Mouse (Mus musculus): ENCODE data around the gene Klf3. TPM values are rescaled to one million over a fixed set of nuclear protein-coding genes. Genes with fewer than 3 reads are reported as not detected.

Gene Klf3
- polyA plus RNA-seq, 1 experiment from 2014 or later, result 26.2 TPM

DNA sequence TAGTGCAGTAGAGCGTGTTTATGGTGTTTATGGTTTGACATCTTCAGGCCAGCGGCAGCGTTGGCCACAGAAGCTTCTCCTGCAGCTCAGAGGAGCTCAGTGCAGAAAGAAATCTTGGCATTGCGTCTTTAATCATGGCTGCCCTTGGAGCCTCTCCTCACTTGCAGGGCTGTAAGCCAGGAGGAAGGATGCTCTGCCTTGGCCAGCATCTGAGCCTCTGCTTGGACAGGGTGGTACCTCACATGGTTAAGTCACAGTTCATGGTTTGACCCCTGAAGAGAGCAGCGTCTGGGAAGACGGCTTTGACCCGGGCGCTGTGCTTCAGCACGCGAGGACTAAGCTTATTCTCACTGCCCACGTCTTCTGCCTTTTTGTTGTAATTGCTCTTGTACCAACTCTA lies 20.2 kb downstream of the Klf3 start:
- Histone ChIP-seq H3K9me3 (no peaks in the 10 kb centered on the region), H3K4me3 (no peak overlapping the region), H3K9ac (no peak overlapping the region), H3K36me3 (peaks cover 65% of the 10 kb centered on the region), H3K4me1 (replicated peaks) (no peaks in the 10 kb centered on the region), H3K27ac (no peak overlapping the region), H3K27me3 (no peaks in the 10 kb centered on the region), H3K4me2 (no peak overlapping the region)
- 96% methylated on average over 11 of the region's 11 CpGs for WGBS
- ATAC-seq (ENCODE audit: low FRiP score), result no peak

- no peak overlapping the region for H3K9ac ChIP-seq
- no peak overlapping the region for H3K4me3 ChIP-seq
- no peak for ATAC-seq (ENCODE audit: low FRiP score)
- H3K27ac ChIP-seq, result no peak overlapping the region
- no peak overlapping the region for H3K4me2 ChIP-seq
- H3K36me3 ChIP-seq, result peaks cover 69% of the 10 kb centered on the region
- H3K9me3 ChIP-seq, result no peaks in the 10 kb centered on the region
- H3K4me1 ChIP-seq (replicated peaks), result no peaks in the 10 kb centered on the region
- WGBS, result 92% methylated on average over 3 of the region's 3 CpGs
- H3K27me3 ChIP-seq, result no peaks in the 10 kb centered on the region
Observed at GRCm38 (mm10) chr5:64824765-64825164, 21.6 kb downstream of the Klf3 start.

DNA sequence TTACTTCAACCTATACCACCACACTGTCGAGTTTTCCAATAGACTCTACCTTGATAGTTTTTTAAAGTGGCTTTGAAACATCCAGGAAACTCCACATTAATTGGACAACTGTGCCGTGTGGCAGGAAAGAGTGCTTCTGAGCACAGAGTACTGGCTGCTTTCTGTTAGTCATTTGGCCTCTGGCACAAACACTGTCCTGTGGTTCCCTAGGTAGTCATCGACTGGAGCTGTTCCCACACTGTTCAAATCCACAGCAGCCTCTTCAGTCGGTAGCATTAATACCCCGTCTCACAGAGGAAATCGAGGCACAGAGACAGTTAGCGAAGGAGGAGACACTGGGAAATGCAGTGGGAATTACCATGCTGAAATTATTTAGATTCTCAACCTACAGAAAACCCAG lies 22.3 kb downstream of the Klf3 start:
- 95% methylated on average over 7 of the region's 7 CpGs for WGBS
- no peak for ATAC-seq (ENCODE audit: low FRiP score)
- Histone ChIP-seq H3K27ac (no peak overlapping the region), H3K4me1 (replicated peaks) (no peaks in the 10 kb centered on the region), H3K4me2 (no peak overlapping the region), H3K36me3 (peaks cover 75% of the 10 kb centered on the region), H3K9me3 (no peaks in the 10 kb centered on the region), H3K4me3 (no peak overlapping the region), H3K27me3 (no peaks in the 10 kb centered on the region), H3K9ac (no peak overlapping the region)

DNA sequence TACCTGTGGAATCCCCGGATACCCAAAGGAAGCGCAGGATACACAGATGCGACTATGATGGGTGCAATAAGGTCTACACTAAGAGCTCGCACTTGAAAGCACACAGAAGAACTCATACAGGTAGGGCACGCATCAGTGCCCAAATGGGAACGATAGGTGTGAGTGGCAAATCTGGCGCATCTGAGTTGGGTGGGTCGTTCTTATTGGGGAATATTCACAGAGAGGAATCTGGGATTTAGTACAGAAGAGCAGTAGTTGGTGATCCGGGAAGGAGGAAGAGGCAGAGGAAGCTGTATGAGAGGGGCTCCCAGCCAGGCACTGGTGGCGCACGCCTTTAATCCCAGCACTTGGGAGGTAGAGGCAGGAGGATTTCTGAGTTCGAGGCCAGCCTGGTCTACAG lies 24.0 kb downstream of the Klf3 start:
- Histone ChIP-seq H3K36me3 (peaks cover 69% of the 10 kb centered on the region), H3K27ac (no peak overlapping the region), H3K9me3 (no peaks in the 10 kb centered on the region), H3K27me3 (no peaks in the 10 kb centered on the region), H3K4me3 (no peak overlapping the region), H3K4me2 (no peak overlapping the region), H3K4me1 (replicated peaks) (no peaks in the 10 kb centered on the region), H3K9ac (no peak overlapping the region)
- ATAC-seq (ENCODE audit: low FRiP score), result no peak
- WGBS, result 98% methylated on average over 12 of the region's 12 CpGs

- Histone ChIP-seq H3K27ac (no peak overlapping the region), H3K9ac (no peak overlapping the region), H3K36me3 (peaks cover 60% of the 10 kb centered on the region), H3K27me3 (no peaks in the 10 kb centered on the region), H3K9me3 (no peaks in the 10 kb centered on the region), H3K4me3 (no peak overlapping the region), H3K4me1 (replicated peaks) (no peaks in the 10 kb centered on the region), H3K4me2 (no peak overlapping the region)
- no peak for ATAC-seq (ENCODE audit: low FRiP score)
- WGBS, result 95% methylated on average over 9 of the region's 9 CpGs
Observed at GRCm38 (mm10) chr5:64828314-64828713, 25.1 kb downstream of the Klf3 start.

- H3K4me1 ChIP-seq (replicated peaks), result no peaks in the 10 kb centered on the region
- H3K9me3 ChIP-seq, result no peaks in the 10 kb centered on the region
- no peak overlapping the region for H3K9ac ChIP-seq
- H3K27me3 ChIP-seq, result no peaks in the 10 kb centered on the region
- H3K4me2 ChIP-seq, result no peak overlapping the region
- 96% methylated on average over 10 of the region's 10 CpGs for WGBS
- ATAC-seq (ENCODE audit: low FRiP score), result no peak
- no peak overlapping the region for H3K27ac ChIP-seq
- peaks cover 48% of the 10 kb centered on the region for H3K36me3 ChIP-seq
- no peak overlapping the region for H3K4me3 ChIP-seq
Observed at GRCm38 (mm10) chr5:64829606-64830005, 26.4 kb downstream of the Klf3 start.

DNA sequence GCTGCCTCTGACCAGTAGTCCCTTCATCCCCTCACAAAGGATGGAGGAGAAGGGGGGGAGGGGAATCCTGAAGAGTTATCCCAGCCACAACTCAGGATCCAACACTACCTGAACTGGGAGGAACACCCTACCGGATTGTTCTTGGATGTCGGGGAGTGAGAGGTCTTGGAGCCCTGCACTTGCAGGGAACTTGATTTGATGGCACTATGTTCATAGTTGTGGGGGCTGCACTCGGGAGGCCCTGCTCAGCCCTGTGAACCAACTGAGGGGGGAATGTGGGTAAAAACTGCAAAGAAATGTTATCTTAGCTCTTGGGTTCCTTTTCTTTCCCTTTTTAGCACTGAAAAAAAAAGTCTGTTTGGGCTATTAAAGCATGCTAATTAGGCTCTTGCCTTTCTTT lies 27.6 kb downstream of the Klf3 start:
- WGBS, result 87% methylated on average over 3 of the region's 3 CpGs

GRCm38 (mm10) chr5:64833410-64833809 lies 30.2 kb downstream of the Klf3 start:
- Histone ChIP-seq H3K4me1 (replicated peaks) (no peaks in the 10 kb centered on the region), H3K4me3 (no peak overlapping the region), H3K36me3 (peaks cover 24% of the 10 kb centered on the region), H3K4me2 (no peak overlapping the region), H3K9ac (no peak overlapping the region), H3K27ac (no peak overlapping the region), H3K9me3 (no peaks in the 10 kb centered on the region), H3K27me3 (no peaks in the 10 kb centered on the region)
- no peak for ATAC-seq (ENCODE audit: low FRiP score)

More for the DNA sequence above, 27.6 kb downstream of the Klf3 start:
- H3K9ac ChIP-seq, result no peak overlapping the region
- no peak overlapping the region for H3K27ac ChIP-seq
- H3K9me3 ChIP-seq, result no peaks in the 10 kb centered on the region
- no peaks in the 10 kb centered on the region for H3K27me3 ChIP-seq
- no peaks in the 10 kb centered on the region for H3K4me1 ChIP-seq (replicated peaks)
- H3K4me3 ChIP-seq, result no peak overlapping the region
- ATAC-seq (ENCODE audit: low FRiP score), result no peak
- peaks cover 42% of the 10 kb centered on the region for H3K36me3 ChIP-seq
- H3K4me2 ChIP-seq, result no peak overlapping the region

DNA sequence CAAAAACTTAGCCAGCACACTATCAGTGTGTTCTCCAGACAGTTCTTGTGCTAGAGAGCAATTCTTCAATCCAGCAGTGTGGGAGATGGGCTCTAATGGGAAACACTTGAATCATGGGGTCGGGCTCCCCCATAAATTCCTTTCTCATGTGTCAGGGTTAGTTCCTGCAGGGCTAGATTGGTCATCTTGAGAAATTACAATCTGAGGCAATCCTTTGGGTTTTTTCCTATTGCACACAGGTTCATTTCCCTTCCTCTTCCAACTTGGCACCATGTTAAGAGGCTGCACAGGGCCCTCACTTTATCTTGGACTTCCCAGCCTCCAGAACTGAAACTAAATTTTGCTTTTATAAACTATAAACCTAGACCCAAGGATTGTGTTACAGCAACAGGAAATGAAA lies 31.0 kb downstream of the Klf3 start:
- Histone ChIP-seq H3K9me3 (no peaks in the 10 kb centered on the region), H3K9ac (no peak overlapping the region), H3K4me3 (no peak overlapping the region), H3K4me2 (no peak overlapping the region), H3K36me3 (peaks cover 16% of the 10 kb centered on the region), H3K27ac (no peak overlapping the region), H3K4me1 (replicated peaks) (no peaks in the 10 kb centered on the region), H3K27me3 (no peaks in the 10 kb centered on the region)
- ATAC-seq (ENCODE audit: low FRiP score), result no peak
- WGBS, result 92% methylated on average over 1 of the region's 1 CpGs

GRCm38 (mm10) chr5:64835295-64835694 lies 32.1 kb downstream of the Klf3 start:
- no peak for ATAC-seq (ENCODE audit: low FRiP score)
- H3K9ac ChIP-seq, result no peak overlapping the region
- 90% methylated on average over 4 of the region's 4 CpGs for WGBS
- no peaks in the 10 kb centered on the region for H3K4me1 ChIP-seq (replicated peaks)
- H3K27me3 ChIP-seq, result no peaks in the 10 kb centered on the region
- H3K27ac ChIP-seq, result no peak overlapping the region
- no peak overlapping the region for H3K4me2 ChIP-seq
- H3K36me3 ChIP-seq, result peaks cover 6% of the 10 kb centered on the region; the same call in 1 of the 2 replicates
- H3K9me3 ChIP-seq, result no peaks in the 10 kb centered on the region
- no peak overlapping the region for H3K4me3 ChIP-seq

- Histone ChIP-seq H3K9me3 (peaks cover 6% of the 10 kb centered on the region), H3K9ac (no peak overlapping the region), H3K4me1 (replicated peaks) (no peaks in the 10 kb centered on the region), H3K4me2 (no peak overlapping the region), H3K27me3 (no peaks in the 10 kb centered on the region), H3K4me3 (no peak overlapping the region), H3K27ac (no peak overlapping the region), H3K36me3 (no peaks in the 10 kb centered on the region)
- ATAC-seq (ENCODE audit: low FRiP score), result no peak
- WGBS, result 84% methylated on average over 6 of the region's 6 CpGs
Observed at GRCm38 (mm10) chr5:64839016-64839599, 35.9 kb downstream of the Klf3 start.

DNA sequence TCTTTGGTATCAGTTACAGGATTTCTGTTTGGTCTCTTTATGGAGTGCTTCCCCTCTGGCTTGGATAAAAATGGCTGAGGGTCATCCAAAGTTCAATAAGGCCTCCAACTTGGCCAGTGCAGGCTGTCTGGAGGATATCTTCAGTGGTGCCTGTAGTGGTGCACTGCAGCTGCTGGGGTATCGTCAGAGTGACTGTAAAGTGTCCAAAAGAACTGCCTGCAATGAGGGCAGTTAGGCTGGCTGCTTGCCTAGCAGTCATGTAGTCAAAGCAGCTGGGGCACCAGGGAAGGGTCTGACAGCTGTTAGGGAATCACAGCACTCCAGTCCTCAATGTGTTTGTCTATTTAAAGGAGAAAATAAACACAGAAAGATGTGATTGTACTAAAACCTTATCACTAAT lies 36.9 kb downstream of the Klf3 start:
- no peaks in the 10 kb centered on the region for H3K4me1 ChIP-seq (replicated peaks)
- no peak for ATAC-seq (ENCODE audit: low FRiP score)
- 54% methylated on average over 1 of the region's 1 CpGs for WGBS
- H3K36me3 ChIP-seq, result no peaks in the 10 kb centered on the region
- H3K9me3 ChIP-seq, result peaks cover 8% of the 10 kb centered on the region
- H3K27ac ChIP-seq, result no peak overlapping the region
- no peak overlapping the region for H3K9ac ChIP-seq
- no peak overlapping the region for H3K4me3 ChIP-seq
- no peaks in the 10 kb centered on the region for H3K27me3 ChIP-seq
- H3K4me2 ChIP-seq, result no peak overlapping the region

GRCm38 (mm10) chr5:64844622-64845021 lies 41.4 kb downstream of the Klf3 start:
- no peaks in the 10 kb centered on the region for H3K36me3 ChIP-seq
- H3K4me3 ChIP-seq, result no peak overlapping the region
- no peaks in the 10 kb centered on the region for H3K4me1 ChIP-seq (replicated peaks)
- no peak for ATAC-seq (ENCODE audit: low FRiP score)
- no peak overlapping the region for H3K9ac ChIP-seq
- no peak overlapping the region for H3K4me2 ChIP-seq
- no peak overlapping the region for H3K27ac ChIP-seq
- H3K27me3 ChIP-seq, result no peaks in the 10 kb centered on the region
- 95% methylated on average over 3 of the region's 3 CpGs for WGBS
- peaks cover 8% of the 10 kb centered on the region for H3K9me3 ChIP-seq
